Mouse (Mus musculus) ES-E14 (cell line): Measurements from ENCODE around the gene Fes.

Experiments used
- CHD2 ChIP-seq: IDR thresholded peaks from 2 replicates; pipeline ENCODE4 v1.6.1; 2014; ENCODE audit warnings: mild to moderate bottlenecking, low read depth, low read length, inconsistent platforms
- HCFC1 ChIP-seq: IDR thresholded peaks from 2 replicates; pipeline ENCODE4 v1.6.1; 2012; ENCODE audit warnings: low read length, inconsistent platforms, borderline replicate concordance; ENCODE audit not compliant: insufficient read depth
- MAFK ChIP-seq: IDR thresholded peaks from 2 replicates; pipeline ENCODE4 v1.6.1; 2014; ENCODE audit warnings: mild to moderate bottlenecking, low read depth, low read length, inconsistent platforms; ENCODE audit not compliant: insufficient read depth
- ZC3H11A ChIP-seq: IDR thresholded peaks from 2 replicates; pipeline ENCODE4 v1.6.1; 2012; ENCODE audit warnings: low read depth, mild to moderate bottlenecking, inconsistent platforms, low read length, borderline replicate concordance
- ZNF384 ChIP-seq: IDR thresholded peaks from 2 replicates; pipeline ENCODE4 v1.6.1; 2012; ENCODE audit warnings: low read depth, low read length, inconsistent platforms

DNA sequence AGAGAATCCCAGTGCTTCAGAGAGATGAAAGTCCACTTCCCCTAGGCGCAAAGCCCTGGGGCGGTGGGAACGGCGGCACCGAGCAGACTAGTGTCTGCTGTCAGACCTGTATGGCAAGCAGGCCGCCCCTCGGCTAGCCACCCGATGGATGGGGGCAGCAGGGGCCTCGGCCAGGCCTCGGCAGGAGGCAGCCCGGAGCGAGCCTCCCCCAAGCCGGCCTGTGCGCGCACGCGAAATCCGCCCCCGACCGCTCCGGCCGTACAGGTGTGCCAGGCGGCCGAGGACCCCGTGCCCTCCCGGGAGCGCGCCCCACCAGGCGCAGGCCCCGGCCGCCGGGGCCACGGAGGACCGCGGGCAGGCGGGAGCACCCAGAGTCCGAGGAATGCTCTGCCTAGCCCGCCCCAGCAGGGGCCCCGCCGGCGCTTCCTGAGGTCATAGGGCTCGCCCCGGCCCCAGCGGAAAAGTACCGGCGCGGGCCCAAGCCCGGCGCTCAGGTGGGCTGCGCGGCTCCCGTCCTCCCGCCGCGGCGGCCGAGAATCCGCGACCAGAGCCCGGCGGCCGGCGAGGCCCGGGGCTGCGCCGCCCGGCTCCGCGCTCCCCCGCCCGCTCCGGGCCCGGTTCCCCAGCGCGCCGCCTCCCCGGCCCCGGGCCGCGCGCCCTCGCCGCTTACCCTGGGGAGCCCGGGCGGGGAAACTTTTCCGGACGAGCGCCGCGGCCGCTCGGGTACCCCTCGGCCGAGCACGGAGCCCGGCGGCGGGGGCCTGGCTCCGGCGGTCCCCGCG is 14.3 kb upstream of the Fes start:
- TF ChIP-seq HCFC1 (no peak), ZNF384 (no peak), ZC3H11A (no peak), MAFK (no peak), CHD2 (no peak)
